Mouse (Mus musculus) forebrain, embryonic 15.5 days (tissue): Measurements from ENCODE around the gene H2-DMb1. TPM values are rescaled to one million over a fixed set of nuclear protein-coding genes. Genes with fewer than 3 reads are reported as not detected.

Source experiments
- ATAC-seq: fragments of 200-750 bp; cut with Nextera tagmentation; replicated peaks from 2 replicates; pipeline ENCODE4 v1.8.0; 2017; ENCODE audit warnings: mild to moderate bottlenecking, moderate TSS enrichment, moderate library complexity
- H3K27ac ChIP-seq: fragments of 300-500 bp; sonication (generic); replicated peaks from 2 replicates; pipeline ENCODE4 v1.5.1; 2015; ENCODE audit warnings: mild to moderate bottlenecking, inconsistent platforms
- H3K27me3 ChIP-seq: fragments of 300-500 bp; sonication (generic); 2 replicates; pipeline ENCODE4 v1.6.1; 2015; ENCODE audit warnings: inconsistent platforms
- H3K36me3 ChIP-seq: fragments of 300-500 bp; sonication (generic); 2 replicates; pipeline ENCODE4 v1.6.1; 2015; ENCODE audit warnings: mild to moderate bottlenecking, inconsistent platforms
- H3K4me1 ChIP-seq: fragments of 300-500 bp; sonication (generic); 2 replicates; pipeline ENCODE4 v1.6.1; 2015; ENCODE audit warnings: inconsistent platforms
- H3K4me2 ChIP-seq: fragments of 300-500 bp; sonication (generic); replicated peaks from 2 replicates; pipeline ENCODE4 v1.6.1; 2015; ENCODE audit warnings: mild to moderate bottlenecking, inconsistent platforms
- H3K4me3 ChIP-seq: fragments of 300-500 bp; sonication (generic); 2 replicates; pipeline ENCODE4 v1.5.1; 2015; ENCODE audit warnings: mild to moderate bottlenecking, inconsistent platforms
- H3K9ac ChIP-seq: fragments of 300-500 bp; sonication (generic); replicated peaks from 2 replicates; pipeline ENCODE4 v1.6.1; 2015; ENCODE audit warnings: mild to moderate bottlenecking, inconsistent platforms
- H3K9me3 ChIP-seq: fragments of 300-500 bp; sonication (generic); 2 replicates; pipeline ENCODE4 v1.6.1; 2016; ENCODE audit warnings: inconsistent platforms
- WGBS: fragments of 180-500 bp; shearing (Covaris S2); methylation state at CpG from one replicate; pipeline ENCODE4 v1.1.7; 2015; ENCODE audit warnings: mixed read lengths; 5-methylcytosine and 5-hydroxymethylcytosine counted together
- polyA plus RNA-seq: library from polyadenylated mRNA; unstranded; fragments of >200 nt; fragmentation: Nextera tagmentation; extraction: Ambion mirVana; gene quantifications from 2 replicates; pipeline ENCODE4 v1.2.1, GENCODE M21; 2015

H2-DMb1 gene
- polyA plus RNA-seq, 1 experiment from 2014 or later = 0.88 TPM

GRCm38 (mm10) chr17:34169279-34169678 is 16.4 kb downstream of the H2-DMb1 start:
- Histone ChIP-seq H3K4me2 (no peak overlapping the region), H3K4me1 (no peaks in the 10 kb centered on the region), H3K4me3 (no peak overlapping the region), H3K36me3 (no peaks in the 10 kb centered on the region), H3K27me3 (no peaks in the 10 kb centered on the region), H3K9ac (no peak overlapping the region), H3K27ac (no peak overlapping the region), H3K9me3 (no peaks in the 10 kb centered on the region)
- WGBS = 2% methylated on average over 2 of the region's 2 CpGs
- ATAC-seq = no peak

GRCm38 (mm10) chr17:34170487-34170876 is 17.6 kb downstream of the H2-DMb1 start:
- Histone ChIP-seq H3K4me3 (no peak overlapping the region), H3K27ac (no peak overlapping the region), H3K27me3 (no peaks in the 10 kb centered on the region), H3K4me2 (no peak overlapping the region), H3K36me3 (no peaks in the 10 kb centered on the region), H3K4me1 (no peaks in the 10 kb centered on the region), H3K9me3 (no peaks in the 10 kb centered on the region), H3K9ac (no peak overlapping the region)
- no peak for ATAC-seq
- 31% methylated on average over 4 of the region's 4 CpGs for WGBS

GRCm38 (mm10) chr17:34170877-34171498 is 18.1 kb downstream of the H2-DMb1 start:
- H3K4me3 ChIP-seq = no peak overlapping the region
- H3K36me3 ChIP-seq = no peaks in the 10 kb centered on the region
- H3K9ac ChIP-seq = no peak overlapping the region
- 43% methylated on average over 13 of the region's 13 CpGs for WGBS
- H3K4me1 ChIP-seq = no peaks in the 10 kb centered on the region
- no peaks in the 10 kb centered on the region for H3K27me3 ChIP-seq
- no peak for ATAC-seq
- H3K9me3 ChIP-seq = no peaks in the 10 kb centered on the region
- no peak overlapping the region for H3K27ac ChIP-seq
- H3K4me2 ChIP-seq = no peak overlapping the region

GRCm38 (mm10) chr17:34172528-34172927 is 19.7 kb downstream of the H2-DMb1 start:
- Histone ChIP-seq H3K4me2 (no peak overlapping the region), H3K27me3 (no peaks in the 10 kb centered on the region), H3K4me1 (no peaks in the 10 kb centered on the region), H3K4me3 (no peak overlapping the region), H3K9ac (no peak overlapping the region), H3K9me3 (0 out of 2 replicates have a peak, but pooled peaks cover 4% of the 10 kb centered on the region), H3K27ac (no peak overlapping the region), H3K36me3 (no peaks in the 10 kb centered on the region)
- no peak for ATAC-seq
- 93% methylated on average over 5 of the region's 5 CpGs for WGBS

GRCm38 (mm10) chr17:34174075-34174474 is 21.2 kb downstream of the H2-DMb1 start:
- ATAC-seq = no peak
- H3K36me3 ChIP-seq = no peaks in the 10 kb centered on the region
- H3K27me3 ChIP-seq = no peaks in the 10 kb centered on the region
- H3K4me3 ChIP-seq = no peak overlapping the region
- no peak overlapping the region for H3K27ac ChIP-seq
- 0 out of 2 replicates have a peak, but pooled peaks cover 4% of the 10 kb centered on the region for H3K9me3 ChIP-seq
- no peak overlapping the region for H3K9ac ChIP-seq
- H3K4me1 ChIP-seq = no peaks in the 10 kb centered on the region
- H3K4me2 ChIP-seq = no peak overlapping the region
- WGBS = 71% methylated on average over 1 of the region's 1 CpGs

GRCm38 (mm10) chr17:34177179-34177578 is 24.3 kb downstream of the H2-DMb1 start:
- WGBS = 74% methylated on average over 4 of the region's 4 CpGs

GRCm38 (mm10) chr17:34179019-34179418 is 26.1 kb downstream of the H2-DMb1 start:
- H3K4me2 ChIP-seq = no peak overlapping the region
- H3K27ac ChIP-seq = no peak overlapping the region
- H3K9ac ChIP-seq = no peak overlapping the region
- H3K36me3 ChIP-seq = no peaks in the 10 kb centered on the region
- H3K9me3 ChIP-seq = 0 out of 2 replicates have a peak, but pooled peaks cover 4% of the 10 kb centered on the region
- H3K4me3 ChIP-seq = no peak overlapping the region
- no peak for ATAC-seq
- no peaks in the 10 kb centered on the region for H3K27me3 ChIP-seq
- H3K4me1 ChIP-seq = no peaks in the 10 kb centered on the region
- WGBS = 71% methylated on average over 6 of the region's 6 CpGs

More at GRCm38 (mm10) chr17:34177179-34177578, 24.3 kb downstream of the H2-DMb1 start:
- no peaks in the 10 kb centered on the region for H3K36me3 ChIP-seq
- ATAC-seq = no peak
- H3K9me3 ChIP-seq = 0 out of 2 replicates have a peak, but pooled peaks cover 4% of the 10 kb centered on the region
- no peak overlapping the region for H3K4me3 ChIP-seq
- H3K4me2 ChIP-seq = no peak overlapping the region
- no peak overlapping the region for H3K9ac ChIP-seq
- H3K27ac ChIP-seq = no peak overlapping the region
- no peaks in the 10 kb centered on the region for H3K27me3 ChIP-seq
- no peaks in the 10 kb centered on the region for H3K4me1 ChIP-seq

GRCm38 (mm10) chr17:34179913-34180859 is 27.3 kb downstream of the H2-DMb1 start:
- ATAC-seq = no peak
- H3K4me3 ChIP-seq = no peak overlapping the region
- no peak overlapping the region for H3K4me2 ChIP-seq
- no peaks in the 10 kb centered on the region for H3K36me3 ChIP-seq
- 79% methylated on average over 13 of the region's 13 CpGs for WGBS
- H3K9me3 ChIP-seq = 0 out of 2 replicates have a peak, but pooled peaks cover 4% of the 10 kb centered on the region
- H3K27ac ChIP-seq = no peak overlapping the region
- no peaks in the 10 kb centered on the region for H3K4me1 ChIP-seq
- H3K9ac ChIP-seq = no peak overlapping the region
- H3K27me3 ChIP-seq = no peaks in the 10 kb centered on the region

GRCm38 (mm10) chr17:34183564-34184219 is 30.8 kb downstream of the H2-DMb1 start:
- Histone ChIP-seq H3K4me3 (no peak overlapping the region), H3K4me1 (peaks cover 16% of the 10 kb centered on the region), H3K4me2 (no peak overlapping the region), H3K36me3 (no peaks in the 10 kb centered on the region), H3K27ac (no peak overlapping the region), H3K27me3 (peaks cover 27% of the 10 kb centered on the region), H3K9me3 (no peaks in the 10 kb centered on the region), H3K9ac (no peak overlapping the region)
- ATAC-seq = no peak
- 84% methylated on average over 15 of the region's 15 CpGs for WGBS

- ATAC-seq = no peak
- no peak overlapping the region for H3K4me2 ChIP-seq
- H3K27me3 ChIP-seq = peaks cover 35% of the 10 kb centered on the region
- H3K27ac ChIP-seq = no peak overlapping the region
- H3K4me3 ChIP-seq = no peak overlapping the region
- H3K9me3 ChIP-seq = no peaks in the 10 kb centered on the region
- no peaks in the 10 kb centered on the region for H3K36me3 ChIP-seq
- H3K4me1 ChIP-seq = peaks cover 16% of the 10 kb centered on the region
- 88% methylated on average over 9 of the region's 9 CpGs for WGBS
- no peak overlapping the region for H3K9ac ChIP-seq
Observed at GRCm38 (mm10) chr17:34185526-34185925, 32.7 kb downstream of the H2-DMb1 start.

- H3K9ac ChIP-seq = peak overlapping the region; percentile 47
- H3K4me1 ChIP-seq = peaks cover 16% of the 10 kb centered on the region
- peak overlapping the region; percentile 90 for H3K4me2 ChIP-seq
- 3% methylated on average over 14 of the region's 14 CpGs for WGBS
- H3K36me3 ChIP-seq = no peaks in the 10 kb centered on the region
- H3K27ac ChIP-seq = no peak overlapping the region
- peaks cover 35% of the 10 kb centered on the region for H3K27me3 ChIP-seq
- no peak; the same call in 1 of the 2 replicates for ATAC-seq
- peak overlapping the region; percentile 49 for H3K4me3 ChIP-seq
- H3K9me3 ChIP-seq = no peaks in the 10 kb centered on the region
Observed at GRCm38 (mm10) chr17:34186885-34187260, 34.0 kb downstream of the H2-DMb1 start.
